Mouse (Mus musculus): ENCODE measurements around the gene Gm45521.

Gm45521 gene

GRCm38 (mm10) chr14:7957049-7957448, at the start of gene Gm45521:
Gene Gm45521, plus strand, starts transcription at chr14:7957288.
- no peak for DNase-seq

- DNase-seq = no peak
These were observed 47.6 kb upstream of the Gm45521 start for GRCm38 (mm10) chr14:7909472-7909871.

DNA sequence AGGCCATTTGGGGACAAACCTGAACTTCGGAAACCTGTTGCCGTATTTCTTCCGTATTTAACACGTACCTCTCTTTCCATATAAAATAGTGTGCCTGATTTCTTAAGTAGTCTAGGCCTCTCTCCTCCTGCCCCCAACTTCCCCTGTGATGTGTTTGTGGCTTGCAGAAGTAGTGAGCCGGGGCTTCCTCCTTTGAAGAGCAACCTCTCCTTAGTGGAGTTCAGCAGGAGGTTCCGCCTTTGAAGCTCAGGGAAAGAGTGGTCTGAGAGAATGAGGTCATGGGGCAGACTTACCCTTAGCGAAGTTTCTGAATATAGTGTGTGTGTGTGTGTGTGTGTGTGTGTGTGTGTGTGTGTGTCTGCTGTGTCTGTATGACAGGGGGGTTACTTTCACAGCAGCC, 43.2 kb upstream of the Gm45521 start:
- no peak for DNase-seq

DNA sequence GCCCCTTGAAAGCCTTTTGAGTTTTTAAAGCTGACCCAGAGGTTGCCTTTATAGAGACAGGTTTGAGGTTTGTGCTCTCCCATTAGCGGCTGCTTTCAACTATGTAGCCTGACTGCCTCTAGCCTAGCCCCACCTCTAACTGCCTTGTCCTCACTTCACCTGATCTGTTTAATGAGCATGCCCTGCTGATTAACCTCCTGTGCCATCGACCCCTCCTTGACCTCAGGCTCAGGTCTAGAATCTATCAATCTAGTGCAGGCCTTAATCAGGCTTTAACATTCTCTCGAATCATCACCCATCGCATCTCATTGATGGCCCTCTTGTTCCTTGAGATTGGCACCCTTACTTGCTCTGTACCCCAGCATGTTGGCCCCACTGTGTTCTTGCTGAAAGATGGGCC, 42.6 kb upstream of the Gm45521 start:
- no peak for DNase-seq

GRCm38 (mm10) chr14:7918150-7918991, 38.7 kb upstream of the Gm45521 start:
- no peak for DNase-seq

DNA sequence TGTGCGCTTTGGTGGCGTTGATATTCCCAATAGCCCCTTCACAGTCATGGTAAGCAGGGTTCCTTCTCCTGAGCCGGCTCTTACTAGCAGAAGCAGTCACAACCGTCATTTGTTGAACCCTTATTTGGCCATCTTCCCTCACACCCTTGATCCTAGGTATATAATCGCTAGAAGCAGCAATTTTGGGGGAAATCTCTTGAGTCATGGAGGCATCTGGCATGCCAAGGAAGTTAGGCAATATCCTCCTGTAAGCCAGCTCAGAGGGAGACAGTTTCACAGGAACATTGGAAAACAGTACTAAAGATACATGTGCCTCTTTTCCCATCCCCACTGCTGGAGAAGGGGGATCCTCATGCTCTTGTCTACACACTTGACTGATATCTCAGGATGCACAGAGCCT, 37.8 kb upstream of the Gm45521 start:
- no peak for DNase-seq

GRCm38 (mm10) chr14:7919921-7920320, 37.2 kb upstream of the Gm45521 start:
- DNase-seq = no peak

GRCm38 (mm10) chr14:7921459-7921858, 35.6 kb upstream of the Gm45521 start:
- no peak for DNase-seq

DNA sequence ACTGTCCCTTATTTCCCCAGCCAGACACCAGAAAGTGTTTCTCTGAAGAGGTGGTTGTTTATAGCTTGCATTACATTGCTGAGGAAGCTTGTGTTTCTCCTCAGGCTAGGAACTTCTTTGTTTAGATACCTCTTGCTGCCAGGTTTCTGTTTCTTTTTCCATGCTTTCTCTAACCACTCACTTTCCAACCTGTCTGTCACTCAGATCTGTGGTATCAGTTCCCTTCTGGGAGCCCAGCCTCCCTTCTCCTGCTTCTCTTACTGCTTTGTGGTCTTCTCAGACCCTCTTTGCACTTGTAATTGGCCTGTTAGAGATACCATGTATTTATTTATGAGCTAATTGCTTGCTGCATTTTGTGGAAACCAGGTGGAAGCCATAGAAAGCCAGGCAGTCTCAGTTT, 33.5 kb upstream of the Gm45521 start:
- no peak for DNase-seq

- no peak for DNase-seq
These were observed 28.7 kb upstream of the Gm45521 start for GRCm38 (mm10) chr14:7928362-7928761.

- no peak for DNase-seq
These were observed 28.1 kb upstream of the Gm45521 start for GRCm38 (mm10) chr14:7929029-7929428.

DNA sequence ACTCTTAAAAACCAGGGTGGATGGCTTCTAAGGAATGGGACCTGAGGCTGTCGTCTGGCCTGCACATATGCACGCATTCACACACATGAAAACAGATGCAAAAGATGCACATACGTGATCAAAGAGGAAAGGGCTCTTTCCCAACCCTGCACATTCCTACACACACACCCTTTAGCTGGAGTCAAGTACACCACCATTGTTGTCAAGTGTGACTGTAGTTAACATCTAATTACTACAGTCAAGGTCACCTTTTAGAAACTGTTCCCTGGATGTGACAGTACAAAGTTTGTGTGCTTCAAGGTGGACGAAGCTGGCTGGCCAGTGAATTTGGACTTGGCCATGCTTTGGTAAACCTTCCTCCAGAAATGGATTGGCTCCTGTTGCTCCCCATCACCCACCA, 24.9 kb upstream of the Gm45521 start:
- DNase-seq = no peak

GRCm38 (mm10) chr14:7934166-7934565, 22.9 kb upstream of the Gm45521 start:
- DNase-seq = no peak

GRCm38 (mm10) chr14:7937052-7937630, 19.9 kb upstream of the Gm45521 start:
- peak; percentile 60 to 64 for DNase-seq

GRCm38 (mm10) chr14:7938809-7939784, 18.0 kb upstream of the Gm45521 start:
- DNase-seq = peak; percentile 50 to 66

GRCm38 (mm10) chr14:7941413-7941812, 15.7 kb upstream of the Gm45521 start:
- DNase-seq = no peak

GRCm38 (mm10) chr14:7943101-7943800, 13.8 kb upstream of the Gm45521 start:
- peak; percentile 74 to 87 for DNase-seq

DNA sequence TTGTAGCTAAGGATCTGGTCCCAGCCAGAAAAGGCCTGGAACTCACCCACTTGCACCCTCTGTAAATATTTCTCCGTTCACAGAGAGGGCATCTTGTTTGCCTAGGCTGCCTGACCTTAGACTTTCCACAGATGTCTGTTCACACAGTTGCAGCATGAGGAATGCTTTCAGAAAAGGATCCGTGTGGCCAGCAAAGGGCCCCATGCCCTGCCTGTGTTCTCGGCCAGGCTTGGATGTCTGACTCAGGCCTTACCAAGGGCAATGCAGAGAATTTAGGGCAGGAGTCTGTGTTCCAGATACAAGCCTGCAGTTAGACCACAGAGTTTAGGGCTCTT, 13.3 kb upstream of the Gm45521 start:
- DNase-seq = peak in 1 of 2 experiments; percentile 18

DNA sequence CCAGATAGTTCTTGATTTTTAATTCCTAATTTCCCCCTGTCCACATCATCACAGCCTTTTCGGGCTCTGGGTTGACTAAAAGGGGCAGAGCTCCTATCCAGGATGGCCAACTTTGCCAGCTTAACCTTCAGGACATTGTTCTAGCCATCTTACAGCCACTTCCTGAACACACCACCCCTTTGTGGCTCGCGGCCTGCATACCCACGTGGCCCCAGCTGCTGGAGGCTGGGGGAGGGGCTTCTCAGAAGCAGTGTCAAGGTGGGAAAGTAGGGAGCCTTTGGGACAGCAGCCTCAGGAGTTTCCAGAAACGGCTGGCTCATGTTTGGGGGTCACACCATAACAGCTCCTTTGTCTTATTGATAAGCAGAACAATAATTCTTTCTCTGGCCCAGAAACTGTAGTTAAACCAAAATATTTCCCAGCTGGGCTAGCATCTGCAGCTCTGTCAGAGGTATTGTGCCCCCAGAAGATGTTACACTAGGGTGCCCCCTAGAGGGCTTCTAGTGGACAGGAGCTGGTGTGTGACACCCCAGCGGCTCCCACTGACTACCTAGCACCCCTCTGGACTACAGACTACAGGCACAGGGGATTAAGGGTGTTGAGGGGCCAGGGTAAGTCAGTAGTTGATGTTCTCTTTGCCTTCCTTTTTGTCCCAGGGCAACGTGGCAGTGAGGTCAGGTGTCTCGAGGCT, 12.6 kb upstream of the Gm45521 start:
- DNase-seq = peak; percentile 35 to 42

GRCm38 (mm10) chr14:7945261-7945660, 11.8 kb upstream of the Gm45521 start:
- DNase-seq = no peak

GRCm38 (mm10) chr14:7951234-7951633, 5.9 kb upstream of the Gm45521 start:
- no peak for DNase-seq

DNA sequence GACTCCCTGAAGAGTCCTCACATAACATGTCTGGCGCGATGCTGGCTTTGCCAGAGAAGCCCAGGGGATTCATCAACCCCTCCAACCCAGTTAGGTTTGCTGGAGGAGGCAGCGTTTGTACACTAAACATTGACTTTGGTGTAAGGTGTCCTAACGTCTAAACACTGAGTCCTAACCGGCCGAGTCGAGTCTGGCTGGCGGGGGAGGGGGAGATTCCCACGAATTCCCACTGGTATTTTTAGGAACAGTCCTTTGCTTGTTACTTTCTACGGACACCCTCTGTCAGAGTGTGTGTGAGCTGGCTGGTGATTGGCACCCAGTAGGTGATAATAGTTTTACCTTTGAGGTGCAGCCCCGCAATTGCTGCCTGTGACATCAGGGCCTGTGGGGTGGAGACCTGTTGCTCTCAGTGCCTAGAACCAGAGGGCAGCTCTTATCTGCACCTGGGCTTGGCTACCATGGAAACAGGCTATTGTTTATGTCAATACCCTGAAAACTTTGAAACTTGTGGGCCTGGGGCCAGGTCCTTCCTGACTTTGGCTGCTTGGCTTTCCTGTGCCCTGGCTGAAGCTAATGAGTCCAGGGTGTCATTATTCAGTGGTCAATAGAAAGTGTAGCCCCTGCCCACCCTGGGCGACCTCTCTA, 4.4 kb upstream of the Gm45521 start:
- DNase-seq = no peak

All from cerebellum, postnatal 10 days (tissue).